In genomic region chr11:78327634-78328511, GRCm38 (mm10) we compare ENCODE assay signal across 8 mouse cellular contexts. TPM values are rescaled to one million over a fixed set of nuclear protein-coding genes. Genes with fewer than 3 reads are reported as not detected.
DNase-seq lines count a peak whose midpoint lies in the region; ATAC-seq and TF ChIP-seq lines count a peak whose summit lies in the region.

Gene Pigs, plus strand, starts transcription at chr11:78328415.

- H3K9ac ChIP-seq in forebrain, postnatal 0 days, result peak within 1 kb of the TSS; percentile 81
- peak within 1 kb of the TSS; percentile 92 for H3K9ac ChIP-seq in lung, embryonic 15.5 days

- peak within 1 kb of the TSS; percentile 97 for H3K4me3 ChIP-seq in G1E (ENCODE audit: low read depth, low read length)
- H3K4me3 ChIP-seq in forebrain, postnatal 0 days (ENCODE audit: low read depth, low read length), result peak within 1 kb of the TSS; percentile 88
- peak within 1 kb of the TSS; percentile 95 for H3K4me3 ChIP-seq in lung, embryonic 15.5 days

- 0 out of 2 replicates have a peak within 1 kb of the TSS, but pooled peaks have one; percentile 50 for H3K27ac ChIP-seq in forebrain, postnatal 0 days (ENCODE audit: low read depth, low read length)
- H3K27ac ChIP-seq in lung, embryonic 15.5 days, result peak within 1 kb of the TSS; percentile 60

- H3K9me3 ChIP-seq in G1E (replicated peaks), result no peaks in the 10 kb centered on the region
- no peaks in the 10 kb centered on the region for H3K9me3 ChIP-seq in forebrain, postnatal 0 days (ENCODE audit: low read length)
- H3K9me3 ChIP-seq in lung, embryonic 15.5 days, result no peaks in the 10 kb centered on the region

- 15% methylated on average over 37 of the region's 37 CpGs for WGBS in forebrain, postnatal 0 days
- WGBS in lung, embryonic 15.5 days, result 10% methylated on average over 37 of the region's 37 CpGs

- H3K4me2 ChIP-seq in forebrain, postnatal 0 days (ENCODE audit: low read depth), result peak within 1 kb of the TSS; percentile 66
- H3K4me2 ChIP-seq in lung, embryonic 15.5 days, result peak within 1 kb of the TSS; percentile 88

- ATAC-seq in G1E (ENCODE audit: extremely low read depth, insufficient number of reproducible peaks, low FRiP score, poor library complexity, severe bottlenecking), result peak; percentile 98
- peak; percentile 98 for ATAC-seq in forebrain, postnatal 0 days
- peak; percentile 95 for ATAC-seq in lung, embryonic 15.5 days (ENCODE audit: borderline replicate concordance, extremely low read depth, low FRiP score, low TSS enrichment)

- DNase-seq in G1E (ENCODE audit: low spot score), result peak; percentile 99
- peak; percentile 99 for DNase-seq in cerebellum, adult 18-20 months
- peak; percentile 94 for DNase-seq in forebrain, postnatal 0 days
- DNase-seq in heart, postnatal 4 days, result peak; percentile 98
- DNase-seq in layer of hippocampus, adult 8-10 months (ENCODE audit: low spot score in 2 of 2), result peak; percentile 92 to 96
- peak; percentile 91 for DNase-seq in ovary, adult 18-20 months (ENCODE audit: low spot score)
- peak; percentile 92 for DNase-seq in thymus, postnatal 0 days (ENCODE audit: low spot score)

- TF ChIP-seq CTCF in G1E (IDR thresholded peaks at IDR 0.05; ENCODE audit: low read depth, low read length), result no peak
- peak; percentile 34; the same call in 1 of the 2 replicates for TF ChIP-seq CTCF in forebrain, postnatal 0 days (IDR thresholded peaks at IDR 0.05; ENCODE audit: low read depth)

- peaks cover 56% of the 10 kb centered on the region for H3K36me3 ChIP-seq in G1E (replicated peaks)
- H3K36me3 ChIP-seq in forebrain, postnatal 0 days (ENCODE audit: insufficient read depth), result 0 out of 2 replicates have a peak, but pooled peaks cover 1% of the 10 kb centered on the region
- peaks cover 2% of the 10 kb centered on the region; the same call in 1 of the 2 replicates for H3K36me3 ChIP-seq in lung, embryonic 15.5 days

- peaks cover 3% of the 10 kb centered on the region; the same call in 1 of the 2 replicates for H3K27me3 ChIP-seq in G1E (ENCODE audit: insufficient read depth, low read length)
- no peaks in the 10 kb centered on the region for H3K27me3 ChIP-seq in forebrain, postnatal 0 days (ENCODE audit: insufficient read depth, low read length)
- no peaks in the 10 kb centered on the region for H3K27me3 ChIP-seq in lung, embryonic 15.5 days

- H3K4me1 ChIP-seq in G1E (ENCODE audit: insufficient read depth, low read depth, low read length), result peaks cover 25% of the 10 kb centered on the region
- H3K4me1 ChIP-seq in forebrain, postnatal 0 days (ENCODE audit: insufficient read depth), result no peaks in the 10 kb centered on the region
- peaks cover 13% of the 10 kb centered on the region for H3K4me1 ChIP-seq in lung, embryonic 15.5 days

RNA-seq across cellular contexts. Expression of gene Pigs, which starts in this region (rescaled TPM):
- total RNA-seq in G1E (2014; fragmentation: Nextera tagmentation) (30.5 and 36.8 TPM in 2 replicates), G1E (2017) (13.9 and 14.1 TPM in 2 replicates)
- 60.4 and 74.5 TPM in 2 replicates for polyA plus RNA-seq in G1E (2012)
- total RNA-seq in forebrain, postnatal 0 days (2014; rRNA removed), result 33.0 and 43.1 TPM in 2 replicates
- polyA plus RNA-seq in forebrain, postnatal 0 days (2015; fragmentation: Nextera tagmentation; extraction: Ambion mirVana), result 63.7 and 76.8 TPM in 2 replicates
- 10 to 100 TPM; 27.0 to 27.2 TPM for total RNA-seq in heart, postnatal 4 days (2021)
- total RNA-seq in layer of hippocampus, adult 8-10 months (2022), result 10 to 100 TPM; 58.9 to 64.6 (median 62.2) TPM
- 75.5 and 78.5 TPM in 2 replicates for polyA plus RNA-seq in lung, embryonic 15.5 days (2015; fragmentation: Nextera tagmentation; extraction: Ambion mirVana)
- polyA plus RNA-seq in thymus, postnatal 0 days (2015; fragmentation: Nextera tagmentation; extraction: Ambion mirVana), result 43.9 and 47.9 TPM in 2 replicates

Comparison
In these comparisons a context has a peak if more than half of its experiments do, and no peak if none do; other contexts are left out.
1. Peak in every context shown above with its lines: DNase-seq, ATAC-seq, H3K4me3 ChIP-seq and H3K27ac ChIP-seq.